Mouse (Mus musculus) NIH3T3 (cell line): ENCODE data around the gene Vgll4.

Experiments used
- DNase-seq: peaks from one replicate; pipeline ENCODE4 v3.0.0-alpha.2; 2012; ENCODE audit warnings: low read depth

The Vgll4 gene

DNA sequence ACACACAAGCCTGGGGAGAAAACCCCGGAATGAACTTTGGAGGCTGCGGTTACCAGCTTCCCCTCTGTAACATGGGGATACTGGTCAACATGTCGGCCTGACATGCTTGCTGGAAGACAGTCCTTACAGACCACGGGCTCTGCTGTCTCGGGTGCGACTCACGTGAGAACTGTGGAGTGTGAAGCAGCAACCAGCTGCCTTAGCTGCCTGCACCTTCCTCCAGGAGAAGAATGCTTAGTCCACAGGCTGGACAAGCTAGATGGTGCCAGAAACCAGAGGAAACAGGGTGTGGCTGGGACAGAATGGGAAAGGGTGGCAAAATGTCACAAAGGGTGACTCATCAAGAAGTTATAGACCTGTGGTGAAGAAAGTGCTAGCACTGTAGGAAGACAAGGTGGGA, 129.8 kb downstream of the Vgll4 start:
- no peak for DNase-seq

DNA sequence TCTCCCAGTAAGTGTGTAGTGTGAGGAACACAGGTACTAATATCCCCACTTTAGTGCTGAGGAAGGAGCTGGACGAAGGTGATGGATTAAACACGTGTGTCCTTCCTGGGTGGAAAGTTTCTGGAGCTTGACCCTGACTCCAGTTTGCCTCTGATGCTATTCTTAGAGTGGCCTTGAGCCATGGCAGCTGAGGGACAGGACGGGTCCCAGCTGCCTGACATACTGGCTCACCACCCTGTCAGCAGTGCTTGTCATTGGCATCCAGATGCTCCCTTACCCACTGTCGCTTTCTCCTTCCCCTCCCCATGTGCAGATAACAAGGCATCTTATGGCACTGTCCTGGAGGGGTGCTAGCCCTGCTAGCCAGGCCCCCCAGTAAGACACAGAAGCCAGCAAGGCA, 130.9 kb downstream of the Vgll4 start:
- DNase-seq, result no peak

DNA sequence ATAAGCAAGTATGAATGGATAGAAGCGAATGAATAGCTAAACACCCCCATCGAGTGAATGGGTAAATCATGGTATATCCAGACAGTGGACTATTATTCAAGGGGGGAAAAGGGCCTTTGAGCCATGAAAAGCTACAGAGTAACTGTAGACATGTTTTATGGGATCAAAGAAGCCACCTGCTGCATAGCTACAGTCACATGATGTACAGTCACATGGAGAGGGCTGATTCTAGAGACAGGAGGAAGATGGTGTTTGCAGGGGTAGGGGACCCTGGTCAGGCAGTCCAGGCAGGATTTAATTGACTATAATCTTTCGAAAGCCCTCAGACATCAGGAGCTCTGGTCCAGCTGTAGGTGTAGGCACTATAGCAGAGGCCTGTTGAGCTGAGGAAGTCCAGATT, 133.4 kb downstream of the Vgll4 start:
- DNase-seq, result no peak

DNA sequence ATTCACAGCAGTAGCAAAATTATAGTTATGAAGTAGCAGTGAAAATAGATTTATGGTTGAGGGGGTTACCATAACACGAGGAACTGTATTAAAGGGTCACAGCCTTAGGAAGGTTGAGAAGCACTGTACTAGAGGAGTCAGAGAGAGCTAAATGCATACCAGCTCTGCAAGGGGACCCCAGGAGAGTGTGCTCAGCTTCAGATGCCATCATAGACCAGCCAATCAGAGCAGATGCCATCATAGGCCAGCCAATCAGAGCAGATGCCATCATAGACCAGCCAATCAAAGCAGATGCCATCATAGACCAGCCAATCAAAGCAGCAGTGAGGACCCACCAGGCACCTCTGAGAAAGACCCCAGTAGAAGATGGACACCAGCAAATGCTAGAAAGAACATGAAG, 134.0 kb downstream of the Vgll4 start:
- DNase-seq, result no peak

DNA sequence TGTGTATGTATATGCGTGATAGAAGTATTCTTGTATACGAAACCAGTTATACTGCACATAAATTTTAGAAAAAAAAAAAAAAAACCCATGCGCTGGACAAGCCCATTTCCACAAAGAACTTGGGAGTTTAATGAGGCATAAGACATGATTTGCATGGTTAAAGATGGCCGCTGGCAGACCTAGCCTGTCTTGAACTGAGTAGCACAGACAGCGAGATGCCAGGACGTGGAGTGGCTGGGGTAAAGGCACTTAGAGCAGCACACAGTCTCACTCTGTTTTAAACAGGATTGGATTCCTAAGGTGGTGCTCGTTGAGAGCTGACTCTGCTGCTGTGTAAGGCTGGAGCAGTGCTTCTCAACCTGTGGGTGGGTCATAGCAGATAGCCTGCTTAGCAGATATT, 134.4 kb downstream of the Vgll4 start:
- no peak for DNase-seq

DNA sequence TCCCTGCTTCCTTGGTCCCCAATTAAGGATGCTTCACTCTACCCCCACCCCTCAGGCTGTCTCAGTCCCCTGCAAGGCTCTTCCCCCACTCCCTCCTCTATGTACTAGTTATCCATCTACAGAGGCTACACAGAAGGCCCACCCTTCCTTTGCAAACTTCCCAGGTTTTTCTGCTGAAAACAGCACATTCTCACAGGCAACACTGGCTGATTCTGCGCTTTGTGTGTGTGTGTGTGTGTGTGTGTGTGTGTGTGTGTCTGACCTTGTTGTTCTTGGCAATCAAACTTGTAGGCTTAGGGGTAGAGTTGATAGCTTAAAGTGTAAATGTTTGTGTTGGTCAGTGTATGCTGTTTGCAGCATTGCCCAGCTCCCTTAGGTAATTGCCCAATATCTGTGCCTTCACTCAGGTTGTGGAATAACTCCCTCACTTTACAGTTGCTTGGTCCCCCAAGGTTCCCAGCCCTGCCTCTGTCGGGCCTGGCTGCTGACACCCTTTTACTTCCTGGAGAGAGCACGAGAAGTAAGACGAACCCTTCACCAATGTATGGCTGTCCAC, 135.9 kb downstream of the Vgll4 start:
- no peak for DNase-seq

DNA sequence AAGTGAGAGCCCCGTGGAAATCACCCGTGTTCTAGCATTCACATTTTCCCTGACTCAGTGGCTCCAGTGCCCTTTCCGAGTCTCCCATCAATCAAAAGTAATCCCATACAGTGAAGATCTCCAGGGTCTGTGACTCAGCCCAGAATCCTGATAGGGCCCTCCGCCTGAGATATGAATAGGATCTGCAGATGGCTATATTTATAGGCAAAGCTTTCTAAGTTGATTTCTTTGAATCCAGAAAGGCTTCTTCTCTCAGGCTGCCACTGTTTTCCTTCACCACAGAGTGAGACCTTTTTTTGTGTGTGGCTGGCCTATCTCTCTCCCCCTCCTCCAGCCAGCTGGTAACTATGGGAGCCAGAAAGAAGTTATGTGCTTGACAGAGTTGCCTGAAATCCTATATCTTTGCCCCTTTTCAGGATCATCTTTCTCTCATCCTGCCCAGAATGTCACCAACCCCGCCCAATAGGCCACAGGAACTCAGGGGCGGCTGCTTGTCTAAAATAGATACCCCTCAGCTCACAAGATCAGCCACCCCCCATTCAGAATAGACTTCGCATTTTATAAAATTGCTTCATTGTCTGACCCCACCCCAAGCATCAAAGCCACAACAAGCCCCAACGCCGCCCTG, 136.6 kb downstream of the Vgll4 start:
- peak; percentile 56 for DNase-seq

DNA sequence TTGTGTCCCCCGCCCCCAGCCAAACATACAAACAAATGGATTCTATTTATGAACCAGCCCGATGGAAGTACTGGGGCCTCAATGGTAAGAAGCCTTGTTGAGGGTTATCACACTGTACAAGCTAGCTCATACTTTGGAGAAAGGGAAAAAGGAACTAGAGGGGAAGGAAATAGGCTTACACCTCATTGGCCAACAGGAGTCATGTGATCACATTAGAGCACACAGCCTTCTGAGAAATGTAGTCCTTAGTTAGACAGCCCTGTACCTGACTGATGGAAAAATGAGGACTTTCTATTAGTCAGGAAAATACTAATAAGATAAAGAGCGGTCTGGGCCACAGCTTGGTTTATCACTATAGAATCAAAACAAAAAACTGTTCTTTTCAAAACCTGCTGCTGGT, 138.0 kb downstream of the Vgll4 start:
- DNase-seq, result no peak

DNA sequence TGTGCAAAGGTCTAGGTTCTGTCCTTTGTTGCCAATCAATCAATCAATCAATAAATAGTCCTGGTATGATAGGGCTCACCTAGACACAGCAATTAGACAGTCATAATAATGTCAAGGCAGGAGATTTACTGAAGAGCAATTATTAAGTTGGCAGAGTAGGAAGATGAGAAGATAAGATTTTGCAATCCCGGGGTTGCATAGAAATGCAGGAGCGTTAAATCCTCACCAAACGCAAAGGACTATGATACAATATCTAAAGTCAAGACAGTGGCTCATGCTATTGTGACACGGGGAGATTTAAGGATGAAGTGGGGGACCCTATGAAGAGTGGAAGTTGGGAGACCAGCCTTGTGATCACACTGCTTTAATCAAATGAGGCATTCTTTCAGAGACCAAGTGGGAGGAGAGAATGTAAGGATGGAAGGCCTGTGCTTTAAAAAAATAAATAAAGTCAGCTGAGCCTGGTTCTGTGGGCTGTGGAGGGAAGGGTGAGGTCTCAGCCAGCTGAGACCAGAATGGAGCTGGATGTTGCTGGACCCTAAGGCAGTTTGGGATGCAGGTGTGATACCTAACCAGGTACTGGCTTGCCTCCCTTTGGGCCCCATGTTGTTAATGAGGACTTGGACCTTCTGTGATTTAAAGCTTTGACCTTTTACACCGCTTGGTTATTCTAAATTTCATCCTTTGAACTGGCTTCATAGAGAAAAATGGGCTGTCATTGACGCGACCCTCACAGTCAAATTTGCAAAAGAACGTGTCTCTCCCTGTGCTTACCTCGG, 139.9 kb downstream of the Vgll4 start:
- DNase-seq, result no peak

DNA sequence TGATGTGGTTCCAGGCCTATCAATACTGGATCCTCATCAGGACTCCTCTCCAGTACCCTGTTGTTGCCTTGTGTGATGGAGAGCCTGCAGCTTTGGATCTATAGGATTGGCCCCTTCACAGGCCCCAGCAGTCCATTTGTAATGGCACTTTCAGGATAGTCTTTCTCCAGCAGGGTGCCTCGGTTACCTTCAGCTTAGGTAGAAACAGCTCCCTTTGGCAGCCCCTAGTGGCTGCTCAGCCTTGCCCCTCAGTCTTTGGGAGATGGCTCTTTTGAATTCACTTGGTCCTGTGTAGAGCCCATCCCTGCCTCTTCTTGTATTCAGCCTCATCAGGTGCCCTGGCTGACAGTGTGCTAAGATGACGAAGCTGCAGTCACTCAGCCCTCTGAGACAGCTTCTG, 142.9 kb downstream of the Vgll4 start:
- no peak for DNase-seq

DNA sequence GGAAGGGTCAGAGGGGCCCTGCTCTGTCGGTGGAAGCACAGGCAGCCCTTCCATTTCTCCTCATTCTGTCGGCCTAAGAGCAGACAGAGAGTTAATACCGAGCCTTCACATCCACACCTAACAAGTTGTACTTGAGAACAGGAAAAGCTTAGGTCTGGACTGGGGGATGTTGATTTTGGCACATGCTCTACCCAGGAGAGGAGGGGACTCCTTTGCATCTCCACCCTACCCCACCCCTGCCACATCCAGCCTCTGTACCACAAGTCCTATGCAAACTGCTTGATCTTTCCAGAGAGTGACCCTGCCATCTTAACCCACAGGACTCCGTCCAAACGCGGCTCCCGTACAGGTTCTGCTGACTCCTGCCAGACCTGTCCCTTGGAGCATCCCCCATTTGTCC, 148.1 kb downstream of the Vgll4 start:
- no peak for DNase-seq

DNA sequence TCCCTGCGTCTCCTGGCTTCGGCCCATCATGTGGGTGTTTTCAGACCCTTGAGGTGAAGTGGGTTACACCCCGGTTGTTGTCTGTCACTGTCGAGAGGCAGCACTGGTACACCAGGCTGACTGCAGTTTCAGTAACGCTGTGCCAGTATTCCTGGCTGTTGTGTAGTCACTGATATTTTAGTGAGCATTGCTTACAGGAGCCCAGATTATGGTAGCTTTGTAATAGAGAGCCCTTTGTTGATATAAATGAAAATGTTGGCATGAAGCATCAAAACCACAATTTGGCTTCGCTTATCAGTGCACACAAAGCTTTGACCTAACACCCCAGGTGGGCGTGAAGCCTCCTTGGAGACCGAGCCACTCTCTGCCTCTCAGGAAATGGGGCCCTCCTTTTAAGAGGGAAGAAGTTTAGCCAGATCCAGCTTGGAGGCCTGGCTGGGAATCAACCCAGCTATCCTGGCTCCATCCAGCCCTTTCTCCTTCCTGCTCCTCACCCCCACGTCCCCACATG, 149.8 kb downstream of the Vgll4 start:
- peak; percentile 57 for DNase-seq

DNA sequence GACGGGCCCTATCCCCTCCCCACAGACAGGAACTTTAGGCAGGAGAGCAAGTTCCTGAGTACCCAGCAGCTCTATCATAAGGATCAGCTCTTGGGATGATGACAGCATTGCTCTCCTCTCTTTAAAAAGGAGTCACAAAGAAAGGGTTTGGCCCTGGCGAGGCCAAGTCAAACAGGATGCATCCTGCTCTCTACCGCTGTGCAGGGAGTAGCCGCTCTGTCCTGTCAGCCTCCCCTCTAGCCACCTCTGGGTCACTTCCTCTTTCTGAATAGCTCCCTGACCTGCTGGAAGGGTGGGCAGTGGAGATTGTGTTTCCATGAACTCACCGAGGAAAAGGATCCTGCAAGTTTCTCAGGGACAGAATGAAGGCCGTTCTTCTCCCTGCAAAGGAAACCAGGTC, 151.3 kb downstream of the Vgll4 start:
- DNase-seq, result no peak

DNA sequence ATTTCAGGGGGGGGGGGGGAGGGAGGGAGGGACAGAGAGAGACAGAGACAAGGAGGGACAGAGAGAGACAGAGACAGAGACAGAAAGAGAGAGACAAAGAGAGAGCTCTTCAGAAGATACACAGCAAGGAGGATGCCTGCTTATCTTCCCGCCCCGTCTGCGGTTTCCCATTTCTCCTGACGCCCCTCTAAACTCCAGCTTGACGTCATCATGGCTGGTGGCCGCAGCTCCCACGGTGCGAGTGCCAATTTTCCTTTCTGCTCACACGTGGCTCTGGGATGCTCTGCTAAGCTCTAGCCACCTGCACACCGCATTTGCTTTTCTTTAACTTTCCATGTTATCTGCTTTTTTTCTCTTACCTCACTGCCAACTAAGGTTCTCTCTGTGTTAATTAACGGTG, 151.8 kb downstream of the Vgll4 start:
- no peak for DNase-seq

DNA sequence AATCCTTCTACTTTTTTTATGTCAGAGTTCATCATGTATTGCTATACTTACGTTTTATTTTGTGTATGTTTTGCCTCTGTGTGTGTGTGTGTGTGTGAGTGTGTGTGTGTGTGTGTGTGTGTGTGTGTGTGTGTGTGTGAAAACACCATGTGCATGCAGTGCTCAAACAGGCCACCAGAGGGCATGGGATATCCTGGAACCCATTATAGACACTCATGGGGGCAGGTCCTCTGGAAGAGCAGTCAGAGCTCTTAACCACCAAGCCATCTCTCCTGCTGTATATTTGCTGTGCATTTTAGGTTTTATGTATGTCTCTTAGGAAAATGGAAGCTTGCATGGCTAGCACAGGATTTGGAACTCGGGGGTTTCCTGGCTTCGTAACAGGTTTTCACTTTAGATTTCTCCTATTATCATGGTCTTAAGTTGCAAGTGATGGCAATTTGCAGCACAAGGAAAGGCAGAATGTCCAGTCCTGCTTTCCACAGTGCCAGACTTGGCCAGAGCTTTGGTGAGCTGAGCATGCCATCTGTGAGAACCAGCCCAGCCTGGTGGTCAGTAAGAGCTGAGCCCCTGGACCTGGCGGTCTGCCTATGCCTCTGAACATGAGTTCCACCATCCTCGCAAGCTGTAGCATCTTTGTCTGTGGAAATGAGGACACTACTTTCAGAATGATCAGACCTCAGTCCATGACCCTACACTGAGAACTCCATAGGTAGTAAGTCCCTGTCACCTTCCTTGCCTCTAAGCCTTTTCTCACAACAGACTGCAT, 154.7 kb downstream of the Vgll4 start:
- DNase-seq, result peak; percentile 34

DNA sequence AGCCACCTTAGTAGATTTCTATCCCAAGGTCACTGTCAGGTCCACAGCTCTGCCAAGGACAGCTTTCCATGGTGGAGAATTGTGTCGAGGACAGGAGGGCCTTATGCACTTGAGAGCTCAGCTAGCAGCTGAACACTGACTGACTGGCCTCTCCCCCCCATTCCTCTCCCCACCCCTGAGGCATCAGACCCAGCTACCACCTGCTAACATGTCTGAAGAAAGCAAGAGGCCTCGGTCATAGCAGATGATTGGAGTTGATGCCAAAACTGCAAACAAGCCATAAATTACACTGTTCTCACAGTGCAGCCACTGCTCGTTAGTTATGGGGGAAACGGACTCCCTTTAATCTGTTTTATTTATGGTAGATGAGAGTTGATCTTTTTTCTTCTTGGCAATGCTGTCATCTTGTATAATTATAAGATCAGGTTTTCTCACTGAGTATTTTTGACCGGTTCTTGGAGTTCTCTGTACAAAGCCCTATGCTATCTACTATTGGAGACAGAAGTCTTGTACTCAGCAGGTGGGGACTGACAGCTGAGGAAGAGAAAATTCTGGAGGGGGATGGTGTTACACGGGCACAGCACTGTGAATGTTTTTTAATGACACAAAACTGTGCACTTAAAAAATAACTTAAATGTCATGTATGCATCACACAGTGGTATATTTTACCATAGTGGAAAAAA, 155.5 kb downstream of the Vgll4 start:
- no peak for DNase-seq

DNA sequence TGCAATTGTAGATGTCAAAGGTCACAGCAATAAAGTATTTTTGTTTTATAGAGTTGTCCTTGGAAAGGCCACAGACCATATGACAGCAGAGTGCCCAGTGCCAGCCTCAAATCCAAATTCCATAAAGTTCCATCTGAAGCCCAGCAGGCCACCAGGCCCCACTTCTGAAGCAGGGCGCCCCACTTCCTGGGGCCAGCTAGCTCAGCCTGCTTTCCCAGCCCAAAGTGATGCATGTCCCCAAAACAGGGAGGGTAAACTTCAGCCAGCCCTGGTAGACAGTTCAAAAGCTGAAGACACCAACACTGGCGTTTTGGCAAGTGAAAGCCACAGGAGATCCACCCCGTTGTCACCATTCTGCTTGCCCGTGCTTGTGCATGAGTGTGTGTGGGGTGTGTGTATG, 157.0 kb downstream of the Vgll4 start:
- DNase-seq, result no peak

DNA sequence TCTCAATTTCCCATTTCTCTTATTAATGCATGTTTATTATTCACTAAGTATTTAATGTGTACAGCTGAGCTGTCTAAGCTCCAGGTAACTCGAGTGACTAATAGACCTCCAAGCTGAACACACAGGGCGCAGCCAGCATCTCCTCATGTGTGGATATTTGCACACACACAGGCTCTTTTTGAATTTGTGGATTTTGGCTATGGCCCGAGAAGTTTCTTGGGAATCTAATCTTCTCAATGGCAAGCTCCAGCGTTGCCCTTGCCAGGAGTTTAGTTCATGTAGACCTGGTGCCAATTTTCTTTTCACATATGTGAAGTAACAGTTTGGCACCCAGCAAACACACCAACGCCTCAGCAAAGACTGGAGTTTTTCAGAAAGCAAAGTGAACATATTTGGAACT, 157.5 kb downstream of the Vgll4 start:
- peak; percentile 89 for DNase-seq
